Mouse (Mus musculus) gastrocnemius, postnatal 36 days (tissue): ENCODE data around the gene Limd2. TPM values are rescaled to one million over a fixed set of nuclear protein-coding genes. Genes with fewer than 3 reads are reported as not detected.

Source experiments
- DNase-seq, 2 experiments: peaks; one replicate each; pipeline ENCODE4 v3.0.0; 2022
- intact Hi-C: fragments of 180-260 bp; cut with DNase I; formaldehyde crosslinking; loops from one replicate; pipeline ENCODE4 v1.15.1; 2025
- total RNA-seq, 2 experiments: library from RNA; stranded (reverse); gene quantifications; 2 replicates each; pipeline ENCODE4 v1.2.3; 2021

The Limd2 gene
- total RNA-seq, 2 experiments from 2014 or later, result 1.5 to 3.6 TPM

DNA sequence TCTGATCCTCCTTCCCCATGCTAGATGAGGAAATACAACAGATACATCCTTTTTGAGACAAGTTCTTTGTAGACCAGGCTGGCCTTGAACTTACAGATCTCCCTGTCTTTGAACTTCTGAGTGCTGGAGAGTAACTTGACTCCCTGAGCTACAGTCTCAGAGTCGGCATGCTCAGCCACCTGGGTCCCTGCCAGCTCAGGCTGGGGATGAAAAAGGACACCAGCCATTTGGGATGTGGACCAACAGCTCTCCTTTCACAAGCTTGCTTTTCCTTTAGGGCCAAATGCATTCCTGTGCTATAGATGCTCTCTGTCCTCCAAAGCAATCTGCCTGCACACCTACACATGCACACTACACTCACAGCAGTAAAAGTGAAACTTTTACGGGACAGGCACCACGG, 14.4 kb upstream of the Limd2 start:
- intact Hi-C loops, result no loop called here
- DNase-seq, result peak in 1 of 2 experiments; percentile 56

DNA sequence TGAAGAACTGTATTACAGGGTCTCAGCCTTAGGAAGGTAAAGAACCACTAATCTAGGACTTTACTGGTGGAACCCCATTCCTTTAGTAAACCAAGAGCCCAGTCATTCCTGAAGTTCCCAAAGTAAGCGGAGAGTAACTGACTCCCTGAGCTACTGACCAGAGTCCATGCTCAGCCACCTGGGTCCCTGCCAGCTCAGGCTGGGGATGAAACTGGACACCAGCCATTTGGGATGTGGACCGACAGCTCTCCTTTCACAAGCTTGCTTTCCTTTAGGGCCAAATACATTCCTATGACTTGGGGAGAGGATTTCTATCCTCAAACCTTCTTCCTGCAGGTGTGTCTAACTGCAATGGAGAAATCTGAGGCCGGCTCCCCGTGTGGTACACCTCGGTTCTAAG, 13.7 kb upstream of the Limd2 start:
- intact Hi-C loops, result no loop called here

DNA sequence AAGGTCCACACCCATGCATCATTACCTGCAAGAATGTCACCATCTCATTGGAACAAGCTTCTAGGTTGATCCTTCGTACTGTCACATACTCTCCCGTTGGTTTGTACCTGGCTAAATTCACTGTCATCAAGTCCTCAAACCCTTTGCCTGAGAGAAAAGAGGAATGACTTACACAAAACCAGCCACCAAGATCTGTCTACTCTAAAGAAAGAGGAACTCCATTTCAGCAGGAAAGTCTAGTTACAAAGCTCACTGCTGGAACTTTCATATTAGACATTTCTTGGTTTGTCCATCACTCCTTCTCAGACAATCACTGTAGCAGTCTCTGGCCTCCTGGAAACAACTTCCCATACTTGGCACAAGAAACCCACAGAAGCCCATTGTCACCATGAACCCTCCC, 12.6 kb upstream of the Limd2 start:
- intact Hi-C loops, result no loop called here
- no peak for DNase-seq

More for the DNA sequence above, 13.7 kb upstream of the Limd2 start:
- peak; percentile 37 to 52 for DNase-seq

DNA sequence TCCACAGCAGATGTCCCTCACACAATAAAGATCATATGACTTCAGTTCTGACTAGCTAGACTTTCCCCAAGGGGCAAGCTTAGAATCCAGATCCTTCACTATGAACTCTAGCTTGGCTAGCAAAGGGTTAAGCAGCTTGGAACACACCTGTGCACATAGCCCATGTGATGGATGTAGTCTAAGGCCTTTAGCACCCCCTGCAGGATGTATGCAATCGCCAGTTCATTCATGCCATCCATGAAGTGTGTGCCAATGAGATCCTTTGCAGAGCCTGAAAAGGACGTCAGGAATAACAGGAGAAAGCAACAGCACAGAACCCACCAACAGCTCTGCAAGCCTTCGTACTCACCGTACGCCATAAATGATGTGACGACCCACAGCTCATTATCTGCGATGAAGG, 10.1 kb upstream of the Limd2 start:
- intact Hi-C loops, result no loop called here
- no peak for DNase-seq

DNA sequence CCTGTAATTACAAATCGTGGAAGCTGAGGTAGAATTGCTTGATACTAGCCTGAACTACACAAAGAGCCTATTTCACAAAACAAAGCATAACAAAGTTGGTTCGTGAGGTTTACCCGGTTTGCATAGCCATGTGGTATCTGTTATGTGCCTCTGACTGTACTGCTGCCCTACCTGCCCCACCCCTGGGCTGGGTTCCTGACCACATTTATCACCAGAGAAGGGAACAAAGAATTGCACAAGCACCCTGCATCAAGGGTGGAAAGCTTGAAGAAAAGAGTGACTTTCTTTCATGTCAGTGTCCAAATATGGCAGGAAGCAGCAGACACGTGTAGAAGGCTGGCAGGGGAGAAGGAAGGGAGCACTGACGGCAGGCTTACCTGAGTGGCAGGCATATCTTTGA, 6.8 kb upstream of the Limd2 start:
- DNase-seq, result no peak
- intact Hi-C loops, result no loop called here

DNA sequence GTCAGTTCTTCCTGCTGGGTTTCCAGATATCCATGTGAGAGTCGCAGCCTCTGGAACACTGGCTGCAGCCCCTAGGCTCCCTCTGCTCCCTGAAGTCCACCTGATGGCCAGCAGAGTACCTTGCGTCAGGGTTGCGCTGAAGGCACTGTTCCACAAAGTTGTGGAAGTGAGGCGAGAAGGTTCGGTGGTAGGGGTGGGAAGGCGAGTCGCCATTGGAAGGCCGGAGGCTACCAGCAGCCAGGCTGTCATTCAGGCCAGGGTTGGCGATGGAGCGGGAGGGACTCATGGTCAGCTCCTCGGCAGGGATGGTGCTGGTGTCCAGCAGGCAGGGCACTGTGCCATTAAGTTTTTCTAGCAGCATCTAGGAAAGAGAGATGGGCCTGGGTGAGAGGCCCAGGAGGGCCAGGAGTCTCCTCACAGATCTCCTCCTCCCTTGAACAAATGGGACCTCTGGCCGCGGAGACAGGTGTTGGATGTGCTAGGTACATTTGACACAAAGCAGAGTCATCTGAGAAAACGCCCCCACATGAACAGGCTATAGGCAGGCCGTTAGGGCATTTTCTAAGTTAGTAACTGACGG, 4.0 kb upstream of the Limd2 start:
- DNase-seq, result no peak
- intact Hi-C loops, result no loop called here

DNA sequence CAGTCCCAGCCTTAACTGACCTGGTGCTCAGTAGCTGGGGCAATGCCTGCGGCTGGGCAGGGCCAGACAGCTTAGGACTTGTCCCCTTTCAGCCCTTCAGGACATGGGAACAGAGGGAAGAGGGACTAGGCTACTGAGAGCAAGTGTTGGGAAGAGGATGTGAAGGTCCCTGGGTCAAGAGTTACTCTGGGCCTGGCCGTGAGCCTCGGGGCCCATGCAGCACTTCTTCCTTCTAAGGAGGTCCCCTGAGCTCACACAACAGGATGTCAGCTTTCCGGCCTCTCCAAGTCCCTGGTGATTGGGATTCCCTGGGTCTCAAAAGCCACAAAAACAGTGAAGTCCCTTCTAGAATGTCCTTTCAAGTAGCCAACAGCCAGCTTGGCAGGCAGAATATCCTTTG, 2.9 kb upstream of the Limd2 start:
- DNase-seq, result no peak
- intact Hi-C loops, result no loop called here

DNA sequence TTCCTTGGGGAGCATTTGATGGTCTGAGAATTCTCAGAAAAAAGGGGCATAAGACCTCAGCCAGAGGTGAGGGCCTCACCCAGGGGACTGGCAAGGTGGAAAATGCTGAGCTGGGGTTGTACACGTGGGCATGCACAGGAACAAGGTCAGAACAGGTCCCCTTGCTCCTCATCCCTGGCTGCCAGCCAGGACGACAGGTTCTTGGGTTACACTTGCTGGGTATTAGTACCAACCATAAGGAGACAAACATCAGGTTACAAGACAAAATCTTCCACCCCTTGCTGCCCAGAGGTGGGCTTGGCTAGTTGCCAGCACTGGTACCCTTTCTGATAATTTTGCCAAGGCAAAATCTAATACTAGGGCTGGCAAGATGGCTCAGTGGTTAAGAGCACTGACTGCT, 1.6 kb upstream of the Limd2 start:
- DNase-seq, result peak in 1 of 2 experiments; percentile 12
- intact Hi-C loops, result no loop called here

DNA sequence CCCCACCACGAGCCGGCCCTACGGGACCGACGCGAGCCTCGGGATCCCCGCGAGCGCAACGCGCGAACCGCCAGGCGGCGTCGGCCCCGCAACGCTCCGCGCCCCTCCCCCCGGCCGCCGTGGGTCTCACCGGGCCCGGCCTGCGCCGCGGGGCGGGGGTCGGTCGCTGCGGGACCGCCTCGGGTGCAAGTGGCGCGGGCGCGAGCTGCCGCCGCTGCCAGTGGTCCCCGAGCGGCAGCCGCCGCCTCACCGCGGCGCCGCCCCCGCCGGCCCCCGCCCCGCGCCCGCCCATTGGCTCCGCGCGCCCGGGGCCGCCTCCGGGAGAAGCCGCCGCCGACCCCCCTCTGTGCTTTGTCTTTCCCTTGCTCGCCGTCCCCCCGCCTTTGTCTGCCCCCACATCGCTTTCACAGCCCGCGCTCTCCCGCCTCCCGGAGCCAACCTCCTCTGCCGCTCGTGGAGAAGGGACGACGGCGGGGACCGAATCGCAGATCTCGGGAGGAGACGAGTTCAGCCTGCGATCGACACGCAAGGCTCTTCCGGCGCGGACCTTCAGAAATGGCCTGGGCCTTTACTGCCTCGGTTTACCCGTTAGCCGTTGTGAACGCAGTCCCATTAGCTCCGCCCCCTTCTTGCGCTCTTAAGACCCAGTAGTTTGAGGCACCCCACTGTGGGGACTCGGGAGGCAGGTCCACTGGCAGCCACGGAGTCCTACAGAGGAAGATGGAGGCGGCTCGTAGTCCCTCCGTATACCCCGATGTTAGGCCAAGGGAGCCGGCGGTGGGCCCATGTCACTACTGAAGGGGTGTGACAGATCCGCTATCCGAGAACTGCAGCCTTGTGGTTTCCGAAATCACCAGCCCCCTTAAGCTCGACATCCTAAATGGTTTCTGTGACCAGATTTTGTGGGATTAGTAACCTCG, 479 bp downstream of the Limd2 start:
- intact Hi-C loops, result loop anchor here (5.0 kb wide), 2 partner anchors 82 to 237 kb away; no protein-coding TSS in a partner anchor
- DNase-seq, result peak; percentile 55 to 61

DNA sequence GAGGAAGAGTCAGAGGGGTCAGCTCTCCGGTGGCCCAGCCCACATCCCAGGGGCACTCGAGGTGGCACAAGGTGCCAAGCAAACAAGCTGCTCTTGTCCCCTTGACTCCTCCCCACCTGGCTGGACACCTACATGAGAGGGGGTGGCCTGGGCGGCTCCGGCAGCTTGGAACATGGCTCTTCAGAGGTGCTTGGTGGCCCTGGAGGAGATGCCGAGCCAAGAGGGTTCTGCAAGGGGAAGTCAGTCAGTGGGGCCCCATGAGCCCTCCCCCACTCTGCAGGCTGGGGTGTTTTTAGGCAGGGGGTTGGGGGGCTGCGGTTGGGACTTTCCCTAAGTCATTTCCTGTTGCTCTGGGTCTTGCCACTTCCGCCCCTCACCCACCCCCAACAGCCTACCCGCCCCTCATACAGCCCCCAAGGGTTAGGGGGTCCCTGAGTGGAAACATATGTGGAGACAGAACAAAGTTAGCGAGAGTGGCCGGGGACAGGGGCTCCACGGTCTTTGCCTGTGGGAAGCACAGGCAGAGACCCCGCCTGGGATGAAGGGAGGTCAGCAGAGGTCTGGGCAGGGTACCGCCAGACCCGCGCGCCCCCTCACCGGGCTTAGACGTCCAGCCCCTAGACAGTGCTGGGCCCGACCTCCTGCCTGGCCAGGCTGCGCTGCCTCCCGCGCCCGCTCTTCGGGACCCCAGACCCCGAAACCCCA, 1.3 kb downstream of the Limd2 start:
- DNase-seq, result no peak
- intact Hi-C loops, result loop anchor here (5.0 kb wide), 2 partner anchors 83 to 238 kb away; no protein-coding TSS in a partner anchor

DNA sequence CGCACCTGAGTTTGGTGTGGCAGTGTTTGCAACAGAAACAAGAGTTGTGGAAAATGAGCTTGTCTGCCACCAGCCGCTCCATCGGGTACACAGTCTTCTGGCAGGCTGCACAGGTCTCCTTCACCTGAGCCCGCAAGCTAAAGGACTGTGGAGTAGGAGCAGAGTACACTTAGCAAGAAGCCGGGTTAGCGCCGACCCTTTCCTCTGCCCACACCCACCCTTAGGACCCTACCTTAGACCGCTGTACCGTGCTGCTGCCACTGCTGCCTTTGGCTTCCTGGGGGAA, 1.8 kb downstream of the Limd2 start:
- intact Hi-C loops, result loop anchor here (5.0 kb wide), 2 partner anchors 83 to 238 kb away; no protein-coding TSS in a partner anchor
- DNase-seq, result no peak

DNA sequence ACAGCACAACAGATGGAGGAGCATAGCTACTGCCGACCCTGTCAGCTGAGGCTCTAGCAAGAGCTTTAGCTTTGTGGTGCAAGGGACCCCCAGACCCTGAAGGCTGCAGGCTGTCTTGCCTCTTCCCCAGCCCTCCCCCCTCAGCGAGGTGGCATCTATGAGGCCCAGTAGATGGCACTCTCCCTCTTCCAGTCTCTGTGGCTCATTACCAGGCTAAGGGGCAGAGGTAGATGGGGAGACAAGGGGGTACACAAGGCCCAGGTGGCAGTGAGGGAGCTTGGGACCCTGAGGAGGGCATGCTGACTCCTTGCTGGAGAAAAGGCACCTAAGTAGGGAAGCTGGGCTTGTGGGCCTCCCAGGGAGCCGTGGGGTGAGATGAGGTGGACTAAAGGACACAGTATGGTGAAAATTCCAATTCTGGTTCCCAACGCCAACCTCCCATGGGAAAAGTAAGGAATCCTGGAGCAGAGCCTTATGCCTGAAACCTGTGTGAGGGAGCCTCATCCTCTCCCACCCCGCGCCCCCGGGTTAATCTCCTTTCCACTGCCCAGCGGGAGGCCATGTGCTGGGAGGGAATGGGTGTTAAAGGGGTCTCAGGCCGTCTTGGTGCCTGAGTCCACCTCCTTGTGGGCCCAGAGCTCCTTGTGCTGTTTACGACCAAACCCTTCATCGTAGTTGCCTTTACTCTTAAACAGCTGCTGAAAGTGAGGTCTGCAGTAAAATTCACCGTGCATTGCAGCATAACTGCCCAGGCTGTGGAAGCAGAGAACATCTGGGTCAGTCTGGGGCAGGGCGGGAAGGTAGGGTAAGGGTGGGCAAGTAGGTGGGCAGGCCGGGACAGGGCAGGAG, 2.4 kb downstream of the Limd2 start:
- intact Hi-C loops, result loop anchor here (5.0 kb wide), 2 partner anchors 84 to 239 kb away; no protein-coding TSS in a partner anchor
- no peak for DNase-seq

DNA sequence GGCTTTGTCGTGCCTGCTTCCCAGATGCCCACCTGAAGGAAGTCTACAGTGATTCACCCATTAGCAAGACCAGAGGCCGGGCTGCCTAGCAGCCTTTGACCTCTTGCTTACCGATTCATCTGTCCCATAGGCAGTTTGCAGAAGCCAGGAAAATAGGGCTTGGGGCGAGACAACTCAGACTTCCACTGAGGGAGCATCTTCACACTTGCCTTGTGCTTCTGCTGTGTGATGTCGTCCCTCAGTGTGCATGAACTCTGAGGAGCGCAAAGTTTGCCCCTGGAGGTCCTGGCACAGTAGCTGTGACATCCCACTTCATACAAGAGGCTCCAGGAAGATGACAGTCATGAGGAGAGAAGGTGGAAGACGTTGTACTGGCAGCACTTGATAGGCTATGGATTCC, 3.5 kb downstream of the Limd2 start:
- DNase-seq, result no peak
- intact Hi-C loops, result loop anchor here (5.0 kb wide), 2 partner anchors 85 to 240 kb away; no protein-coding TSS in a partner anchor

DNA sequence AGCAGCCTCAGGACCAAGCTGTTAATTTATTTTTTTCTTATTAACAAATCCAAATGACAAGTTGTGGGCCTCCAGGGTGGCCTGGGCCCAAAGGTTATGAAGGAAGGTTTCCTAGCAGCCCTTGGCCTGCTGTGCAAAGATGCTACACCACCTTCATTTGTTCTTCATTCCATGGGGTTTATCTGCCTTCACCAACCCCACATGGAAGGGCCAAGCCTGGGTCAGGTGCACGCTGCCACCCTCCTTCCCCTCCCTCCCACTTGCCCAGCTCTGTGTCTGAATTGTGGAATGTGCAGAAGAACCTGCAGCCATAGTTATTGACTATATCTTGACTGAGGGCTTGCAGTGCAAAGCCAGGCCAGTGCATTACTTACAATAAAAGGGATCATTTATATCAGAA, 4.4 kb downstream of the Limd2 start:
- DNase-seq, result no peak
- intact Hi-C loops, result loop anchor here (5.0 kb wide), 2 partner anchors 86 to 241 kb away; no protein-coding TSS in a partner anchor

DNA sequence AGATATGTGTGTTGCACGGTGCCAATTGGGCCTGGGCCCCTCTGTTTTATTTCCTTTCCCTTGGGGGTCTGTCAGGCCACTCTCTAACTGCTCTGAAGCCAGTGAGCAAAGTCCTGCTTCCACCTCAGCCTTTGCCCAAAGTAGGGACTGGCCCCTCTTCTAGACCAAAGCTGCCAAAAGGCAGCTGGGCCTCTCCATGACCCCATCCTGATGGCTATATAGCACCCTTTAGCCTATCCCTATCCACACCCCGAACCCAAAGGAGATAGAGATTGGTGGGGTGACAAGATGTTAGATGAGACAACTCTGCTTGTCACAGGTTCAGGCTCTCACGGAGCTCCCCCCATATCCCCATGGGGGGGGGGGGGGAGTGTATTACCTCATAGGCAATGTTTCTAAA, 4.9 kb downstream of the Limd2 start:
- intact Hi-C loops, result loop anchor here (5.0 kb wide), 2 partner anchors 87 to 242 kb away; no protein-coding TSS in a partner anchor
- no peak for DNase-seq

DNA sequence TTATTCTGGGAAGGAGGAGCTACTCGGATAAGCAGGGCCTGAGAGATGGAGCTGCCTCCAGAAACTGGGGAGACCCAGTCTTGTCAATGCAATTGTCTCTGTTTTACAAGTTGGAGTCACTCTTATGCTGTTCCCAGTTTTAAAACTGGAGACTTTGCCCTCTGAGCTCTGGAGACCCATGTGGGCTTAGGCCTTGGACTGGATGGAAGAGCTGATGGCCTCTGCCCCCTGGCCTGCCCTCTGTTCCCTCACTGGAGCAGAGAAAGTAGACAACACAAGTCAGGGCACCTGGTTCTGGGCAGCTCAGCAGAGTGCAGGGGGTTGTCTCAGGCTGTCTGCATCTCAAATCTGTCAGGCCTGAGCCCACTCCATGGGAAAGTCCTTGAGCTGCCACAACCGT, 5.9 kb downstream of the Limd2 start:
- no peak for DNase-seq
- intact Hi-C loops, result loop anchor here (5.0 kb wide), 2 partner anchors 88 to 243 kb away; no protein-coding TSS in a partner anchor

DNA sequence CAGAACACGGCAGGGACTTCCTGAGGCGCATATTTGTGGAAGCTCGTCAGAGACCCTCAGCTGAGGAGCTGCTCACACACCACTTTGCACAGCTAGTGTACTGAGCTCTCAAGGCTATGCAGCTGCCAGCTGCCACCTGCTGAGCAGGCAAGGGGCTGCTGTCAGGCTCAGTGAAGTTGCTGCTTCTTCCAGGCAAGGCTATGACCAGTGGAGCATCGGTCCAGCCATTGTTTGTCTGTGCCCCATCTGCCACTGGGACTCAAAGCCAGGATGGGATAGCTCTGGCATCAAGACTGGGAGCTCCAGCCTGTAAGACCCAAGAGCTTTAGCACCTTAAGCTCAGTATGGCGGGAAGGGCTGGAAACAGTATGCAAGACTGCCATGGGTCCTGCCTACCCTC, 6.6 kb downstream of the Limd2 start:
- DNase-seq, result no peak
- intact Hi-C loops, result no loop called here

DNA sequence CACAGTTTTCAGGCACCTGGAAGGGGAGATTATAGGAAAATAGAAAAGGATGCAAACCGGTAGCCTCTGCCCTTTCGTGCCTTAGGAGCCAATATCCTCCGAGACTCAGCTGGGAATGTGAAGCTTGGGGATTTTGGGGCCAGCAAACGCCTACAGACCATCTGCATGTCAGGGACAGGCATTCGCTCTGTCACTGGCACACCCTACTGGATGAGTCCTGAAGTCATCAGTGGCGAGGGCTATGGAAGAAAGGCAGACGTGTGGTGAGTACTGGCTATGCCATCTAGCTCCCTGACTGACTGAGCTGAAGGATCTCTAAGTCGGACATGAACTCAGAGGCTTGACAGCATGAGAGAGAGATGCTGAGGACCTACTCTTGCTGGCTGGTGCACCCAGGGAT, 8.5 kb downstream of the Limd2 start:
- DNase-seq, result no peak
- intact Hi-C loops, result no loop called here

DNA sequence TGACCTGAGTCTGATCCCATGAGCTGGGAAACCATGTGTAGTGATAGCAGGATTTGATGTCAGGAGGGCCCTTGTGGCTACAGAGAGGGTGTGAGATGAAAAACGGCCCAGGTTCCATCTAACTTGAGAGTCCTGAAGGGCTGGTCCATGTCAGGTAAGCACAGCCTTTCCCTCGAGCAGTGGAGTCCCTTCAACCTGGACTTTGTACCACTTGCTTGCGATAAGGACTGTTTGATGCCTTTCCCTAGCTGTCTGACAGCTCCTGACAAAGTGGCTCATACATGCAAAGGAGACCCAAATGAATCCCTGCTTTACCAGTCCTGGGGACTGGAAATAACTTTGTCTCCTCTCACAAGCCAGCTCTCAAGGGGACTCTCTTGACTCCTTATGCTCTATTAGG, 9.4 kb downstream of the Limd2 start:
- no peak for DNase-seq
- intact Hi-C loops, result no loop called here
